17 mouse cellular contexts compared by ENCODE assay signal in genomic region chr11:27203330-27204214, GRCm38 (mm10).
"Had no signal": no experiment of that assay in that cellular context is flagged by ENCODE, and none has a peak within 500 bp of the region (broad histone marks: within the 10 kb centered on the region; RNA-seq: fewer than 3 reads in every experiment).

No protein-coding gene starts in this region.

- H3K4me2 ChIP-seq: limb, embryonic 15.5 days; liver, embryonic 13.5 days; lung, embryonic 15.5 days; midbrain, embryonic 11.5 days; neural tube, embryonic 13.5 days; stomach, embryonic 15.5 days had no signal

- ATAC-seq: liver, postnatal 0 days; midbrain, embryonic 16.5 days had no signal

- H3K27me3 ChIP-seq: limb, embryonic 15.5 days; liver, embryonic 13.5 days; lung, embryonic 15.5 days; megakaryocyte, embryonic 14.5 days; neural tube, embryonic 13.5 days; stomach, embryonic 15.5 days had no signal

- H3K4me1 ChIP-seq: liver, embryonic 13.5 days; lung, embryonic 15.5 days; megakaryocyte, embryonic 14.5 days; neural tube, embryonic 13.5 days; stomach, embryonic 15.5 days had no signal

- H3K4me3 ChIP-seq: limb, embryonic 15.5 days; liver, embryonic 13.5 days; lung, embryonic 15.5 days; megakaryocyte, embryonic 14.5 days; neural tube, embryonic 13.5 days; stomach, embryonic 15.5 days had no signal

- H3K36me3 ChIP-seq: limb, embryonic 15.5 days; liver, embryonic 13.5 days; lung, embryonic 15.5 days; neural tube, embryonic 13.5 days; stomach, embryonic 15.5 days had no signal

- H3K9me3 ChIP-seq: limb, embryonic 15.5 days; lung, embryonic 15.5 days; neural tube, embryonic 13.5 days; stomach, embryonic 15.5 days had no signal

- DNase-seq: kidney, postnatal 36 days; layer of hippocampus, adult 9-11 months; layer of hippocampus, postnatal 36 days; liver, embryonic 13.5 days; liver, postnatal 0 days; lung, postnatal 14 days; right cerebral cortex, postnatal 14 days; thymus, adult 2 months; thymus, postnatal 25 days had no signal

- H3K9ac ChIP-seq: limb, embryonic 15.5 days; liver, embryonic 13.5 days; liver, postnatal 0 days; lung, embryonic 15.5 days; neural tube, embryonic 13.5 days; stomach, embryonic 15.5 days had no signal

- H3K27ac ChIP-seq: limb, embryonic 15.5 days; liver, embryonic 13.5 days; lung, embryonic 15.5 days; macrophage; neural tube, embryonic 13.5 days; stomach, embryonic 15.5 days had no signal
